Mouse (Mus musculus): Measurements from ENCODE around the gene Dtwd1. TPM values are rescaled to one million over a fixed set of nuclear protein-coding genes. Genes with fewer than 3 reads are reported as not detected.

Dtwd1 gene
- polyA plus RNA-seq (2012; rRNA removed) = 0.50 and 0.66 TPM in 2 replicates

- Histone ChIP-seq H3K27me3 (ENCODE audit: control insufficient read depth, insufficient read depth, low read length) (no peaks in the 10 kb centered on the region), H3K27ac (ENCODE audit: insufficient read depth, low read depth, low read length) (peak within 1 kb of the TSS; percentile 53), H3K4me3 (ENCODE audit: low read depth, low read length) (peak within 1 kb of the TSS; percentile 95), H3K4me1 (ENCODE audit: control insufficient read depth, insufficient read depth, insufficient read length, low read length) (no peaks in the 10 kb centered on the region), H3K36me3 (ENCODE audit: control insufficient read depth, insufficient read depth, low read length) (0 out of 2 replicates have a peak, but pooled peaks cover 2% of the 10 kb centered on the region)
- under 1% methylated on average over 57 of the region's 57 CpGs for WGBS
- TF ChIP-seq CTCF (IDR thresholded peaks at IDR 0.05; ENCODE audit: extremely low read depth, insufficient read length, insufficient replicate concordance, low read depth, low read length) (no peak), POLR2A (IDR thresholded peaks at IDR 0.05; ENCODE audit: low read depth, low read length) (peak; percentile 79)
Observed at GRCm38 (mm10) chr2:126151855-126152571, at the start of gene Dtwd1, which contains the start of gene Fam227b. Gene Dtwd1, plus strand, starts transcription at chr2:126152141. Gene Fam227b, minus strand, starts transcription at chr2:126152004.

- TF ChIP-seq POLR2A (IDR thresholded peaks at IDR 0.05; ENCODE audit: low read depth, low read length) (no peak), CTCF (IDR thresholded peaks at IDR 0.05; ENCODE audit: extremely low read depth, insufficient read length, insufficient replicate concordance, low read depth, low read length) (no peak)
Observed at GRCm38 (mm10) chr2:126147723-126148122, 4.2 kb upstream of the Dtwd1 start.

GRCm38 (mm10) chr2:126165277-126166018, 13.5 kb downstream of the Dtwd1 start:
- H3K27me3 ChIP-seq (ENCODE audit: control insufficient read depth, insufficient read depth, low read length) = no peaks in the 10 kb centered on the region
- WGBS = 89% methylated on average over 5 of the region's 5 CpGs
- no peak overlapping the region for H3K27ac ChIP-seq (ENCODE audit: insufficient read depth, low read depth, low read length)
- peaks cover 9% of the 10 kb centered on the region for H3K36me3 ChIP-seq (ENCODE audit: control insufficient read depth, insufficient read depth, low read length)
- no peak for TF ChIP-seq CTCF (IDR thresholded peaks at IDR 0.05; ENCODE audit: extremely low read depth, insufficient read length, insufficient replicate concordance, low read depth, low read length)
- TF ChIP-seq POLR2A (IDR thresholded peaks at IDR 0.05; ENCODE audit: low read depth, low read length) = no peak
- no peak overlapping the region for H3K4me3 ChIP-seq (ENCODE audit: low read depth, low read length)
- no peaks in the 10 kb centered on the region for H3K4me1 ChIP-seq (ENCODE audit: control insufficient read depth, insufficient read depth, insufficient read length, low read length)

More at GRCm38 (mm10) chr2:126147723-126148122, 4.2 kb upstream of the Dtwd1 start:
- Histone ChIP-seq H3K4me1 (ENCODE audit: control insufficient read depth, insufficient read depth, insufficient read length, low read length) (no peaks in the 10 kb centered on the region), H3K4me3 (ENCODE audit: low read depth, low read length) (no peak overlapping the region), H3K36me3 (ENCODE audit: control insufficient read depth, insufficient read depth, low read length) (no peaks in the 10 kb centered on the region), H3K27me3 (ENCODE audit: control insufficient read depth, insufficient read depth, low read length) (no peaks in the 10 kb centered on the region), H3K27ac (ENCODE audit: insufficient read depth, low read depth, low read length) (no peak overlapping the region)

GRCm38 (mm10) chr2:126166335-126166734, 14.4 kb downstream of the Dtwd1 start:
- Histone ChIP-seq H3K4me1 (ENCODE audit: control insufficient read depth, insufficient read depth, insufficient read length, low read length) (no peaks in the 10 kb centered on the region), H3K27ac (ENCODE audit: insufficient read depth, low read depth, low read length) (no peak overlapping the region), H3K27me3 (ENCODE audit: control insufficient read depth, insufficient read depth, low read length) (no peaks in the 10 kb centered on the region), H3K36me3 (ENCODE audit: control insufficient read depth, insufficient read depth, low read length) (peaks cover 9% of the 10 kb centered on the region), H3K4me3 (ENCODE audit: low read depth, low read length) (no peak overlapping the region)
- TF ChIP-seq POLR2A (IDR thresholded peaks at IDR 0.05; ENCODE audit: low read depth, low read length) (no peak), CTCF (IDR thresholded peaks at IDR 0.05; ENCODE audit: extremely low read depth, insufficient read length, insufficient replicate concordance, low read depth, low read length) (no peak)

- WGBS = 82% methylated on average over 8 of the region's 8 CpGs
- H3K27ac ChIP-seq (ENCODE audit: insufficient read depth, low read depth, low read length) = no peak overlapping the region
- TF ChIP-seq CTCF (IDR thresholded peaks at IDR 0.05; ENCODE audit: extremely low read depth, insufficient read length, insufficient replicate concordance, low read depth, low read length) = no peak
- no peak for TF ChIP-seq POLR2A (IDR thresholded peaks at IDR 0.05; ENCODE audit: low read depth, low read length)
- no peaks in the 10 kb centered on the region for H3K4me1 ChIP-seq (ENCODE audit: control insufficient read depth, insufficient read depth, insufficient read length, low read length)
- H3K27me3 ChIP-seq (ENCODE audit: control insufficient read depth, insufficient read depth, low read length) = no peaks in the 10 kb centered on the region
- H3K4me3 ChIP-seq (ENCODE audit: low read depth, low read length) = no peak overlapping the region
- H3K36me3 ChIP-seq (ENCODE audit: control insufficient read depth, insufficient read depth, low read length) = peaks cover 4% of the 10 kb centered on the region; the same call in 1 of the 2 replicates
Observed at GRCm38 (mm10) chr2:126166848-126167617, 15.1 kb downstream of the Dtwd1 start.

- Histone ChIP-seq H3K4me3 (ENCODE audit: low read depth, low read length) (no peak overlapping the region), H3K27ac (ENCODE audit: insufficient read depth, low read depth, low read length) (no peak overlapping the region), H3K4me1 (ENCODE audit: control insufficient read depth, insufficient read depth, insufficient read length, low read length) (no peaks in the 10 kb centered on the region), H3K36me3 (ENCODE audit: control insufficient read depth, insufficient read depth, low read length) (no peaks in the 10 kb centered on the region), H3K27me3 (ENCODE audit: control insufficient read depth, insufficient read depth, low read length) (no peaks in the 10 kb centered on the region)
- WGBS = 92% methylated on average over 1 of the region's 1 CpGs
- TF ChIP-seq POLR2A (IDR thresholded peaks at IDR 0.05; ENCODE audit: low read depth, low read length) (no peak), CTCF (IDR thresholded peaks at IDR 0.05; ENCODE audit: extremely low read depth, insufficient read length, insufficient replicate concordance, low read depth, low read length) (no peak)
Observed at GRCm38 (mm10) chr2:126171427-126171826, 19.5 kb downstream of the Dtwd1 start.
